Mouse (Mus musculus): ENCODE measurements around the gene Gucd1.

- TF ChIP-seq CTCF (IDR thresholded peaks at IDR 0.05; ENCODE audit: control insufficient read depth, insufficient read depth, low read length) (no peak), POLR2A (IDR thresholded peaks at IDR 0.05; ENCODE audit: borderline replicate concordance, control insufficient read depth, low read depth, low read length) (no peak)
Measured at GRCm38 (mm10) chr10:75516724-75517072, 1.1 kb downstream of the Gucd1 start.
